Mouse (Mus musculus) kidney, embryonic 14.5 days (tissue): ENCODE measurements around the gene Gm14410. TPM values are rescaled to one million over a fixed set of nuclear protein-coding genes. Genes with fewer than 3 reads are reported as not detected.
"Not testable (repeated sequence)": the region's sequence is repeated elsewhere in the genome, so short reads cannot be mapped to it uniquely, and the experiment has no call there.

Experiments used
- ATAC-seq: fragments of 200-750 bp; cut with Nextera tagmentation; 2 replicates; pipeline ENCODE4 v1.8.0; 2017; ENCODE audit warnings: moderate number of reproducible peaks, mild to moderate bottlenecking, moderate TSS enrichment, moderate library complexity; ENCODE audit not compliant: low FRiP score, low TSS enrichment
- H3K27ac ChIP-seq: fragments of 300-500 bp; sonication (generic); 2 replicates; pipeline ENCODE4 v1.5.1; 2014; ENCODE audit warnings: low read depth, mild to moderate bottlenecking, low read length, moderate library complexity, mixed read lengths
- H3K27me3 ChIP-seq: fragments of 300-500 bp; sonication (generic); 2 replicates; pipeline ENCODE4 v1.6.1; 2014; ENCODE audit warnings: mild to moderate bottlenecking, low read length; ENCODE audit not compliant: control insufficient read depth, insufficient read depth
- H3K36me3 ChIP-seq: fragments of 300-500 bp; sonication (generic); 2 replicates; pipeline ENCODE4 v1.6.1; 2014; ENCODE audit warnings: low read length, mixed read lengths; ENCODE audit not compliant: control insufficient read depth, insufficient read depth
- H3K4me1 ChIP-seq: fragments of 300-500 bp; sonication (generic); 2 replicates; pipeline ENCODE4 v1.6.1; 2014; ENCODE audit warnings: low read length, mixed read lengths; ENCODE audit not compliant: control insufficient read depth, insufficient read depth
- H3K4me2 ChIP-seq: fragments of 300-500 bp; sonication (generic); replicated peaks from 2 replicates; pipeline ENCODE4 v1.6.1; 2014; ENCODE audit warnings: low read depth, mild to moderate bottlenecking, low read length
- H3K4me3 ChIP-seq: fragments of 300-500 bp; sonication (generic); 2 replicates; pipeline ENCODE4 v1.5.1; 2014; ENCODE audit warnings: mild to moderate bottlenecking, low read length
- H3K9ac ChIP-seq: fragments of 300-500 bp; sonication (generic); 2 replicates; pipeline ENCODE4 v1.6.1; 2014; ENCODE audit warnings: low read depth, mild to moderate bottlenecking, low read length, moderate library complexity
- H3K9me3 ChIP-seq: fragments of 300-500 bp; sonication (generic); 2 replicates; pipeline ENCODE4 v1.6.1; 2016; ENCODE audit warnings: low read length; ENCODE audit not compliant: control insufficient read depth
- WGBS: fragments of 180-500 bp; shearing (Covaris S2); extraction: QIAGEN DNeasy Blood & Tissue Kit; methylation state at CpG from one replicate; pipeline ENCODE4 v1.1.7; 2014; 5-methylcytosine and 5-hydroxymethylcytosine counted together
- polyA plus RNA-seq: library from polyadenylated mRNA; unstranded; fragments of >200 nt; fragmentation: Nextera tagmentation; extraction: Ambion mirVana; gene quantifications from 2 replicates; pipeline ENCODE4 v1.2.1, GENCODE M21; 2014

The Gm14410 gene
- 27.1 and 30.2 TPM in 2 replicates for polyA plus RNA-seq

GRCm38 (mm10) chr2:177206341-177206740, at the start of gene Gm14410:
Gm14410 (minus strand) TSS chr2:177206421.
- H3K9ac ChIP-seq, H3K9me3 ChIP-seq, ATAC-seq, H3K27ac ChIP-seq, H3K27me3 ChIP-seq, H3K36me3 ChIP-seq, H3K4me1 ChIP-seq, H3K4me2 ChIP-seq: not testable (repeated sequence)
- WGBS: 2% methylated on average over 4 of the region's 6 CpGs
- H3K4me3 ChIP-seq: peak within 1 kb of the TSS; percentile 31

- 72% methylated on average over 2 of the region's 2 CpGs for WGBS
- H3K27ac ChIP-seq, H3K9ac ChIP-seq, H3K27me3 ChIP-seq, H3K9me3 ChIP-seq, H3K36me3 ChIP-seq, H3K4me2 ChIP-seq, H3K4me3 ChIP-seq, H3K4me1 ChIP-seq, ATAC-seq: not testable (repeated sequence)
These were observed 41.2 kb upstream of the Gm14410 start for GRCm38 (mm10) chr2:177247449-177247848.

- not testable (repeated sequence) for H3K4me3 ChIP-seq, H3K36me3 ChIP-seq, ATAC-seq, H3K9me3 ChIP-seq, H3K4me2 ChIP-seq, H3K27me3 ChIP-seq, H3K27ac ChIP-seq, H3K4me1 ChIP-seq, H3K9ac ChIP-seq
- 58% methylated on average over 2 of the region's 2 CpGs for WGBS
These were observed 24.2 kb upstream of the Gm14410 start for GRCm38 (mm10) chr2:177230461-177230860.

GRCm38 (mm10) chr2:177172749-177173148, 33.5 kb downstream of the Gm14410 start:
- not testable (repeated sequence) for H3K36me3 ChIP-seq, H3K27ac ChIP-seq, ATAC-seq, H3K27me3 ChIP-seq, H3K4me2 ChIP-seq, H3K4me1 ChIP-seq, H3K4me3 ChIP-seq, H3K9me3 ChIP-seq, H3K9ac ChIP-seq
- WGBS: 87% methylated on average over 4 of the region's 5 CpGs

Other genes starting within 250 kb of the Gm14410 start
- gene Gm14419, start 205.5 kb downstream of the Gm14410 start, polyA plus RNA-seq: 13.5 and 14.3 TPM in 2 replicates
- 0.39 TPM in 1 of 2 replicates, not detected in the other for gene Gm14401, start 132.1 kb downstream of the Gm14410 start, polyA plus RNA-seq
- gene Gm14409, start 60.6 kb upstream of the Gm14410 start, polyA plus RNA-seq: not detected in 2 replicates
- gene Gm14412, start 117.9 kb upstream of the Gm14410 start, polyA plus RNA-seq: 0.16 and 0.76 TPM in 2 replicates
- 10.9 and 14.2 TPM in 2 replicates for gene Gm14418, start 191.9 kb upstream of the Gm14410 start, polyA plus RNA-seq